Mouse (Mus musculus): ENCODE results near the gene Scn9a. TPM values are rescaled to one million over a fixed set of nuclear protein-coding genes. Genes with fewer than 3 reads are reported as not detected.

Gene Scn9a
- polyA plus RNA-seq, 1 experiment: not detected

DNA sequence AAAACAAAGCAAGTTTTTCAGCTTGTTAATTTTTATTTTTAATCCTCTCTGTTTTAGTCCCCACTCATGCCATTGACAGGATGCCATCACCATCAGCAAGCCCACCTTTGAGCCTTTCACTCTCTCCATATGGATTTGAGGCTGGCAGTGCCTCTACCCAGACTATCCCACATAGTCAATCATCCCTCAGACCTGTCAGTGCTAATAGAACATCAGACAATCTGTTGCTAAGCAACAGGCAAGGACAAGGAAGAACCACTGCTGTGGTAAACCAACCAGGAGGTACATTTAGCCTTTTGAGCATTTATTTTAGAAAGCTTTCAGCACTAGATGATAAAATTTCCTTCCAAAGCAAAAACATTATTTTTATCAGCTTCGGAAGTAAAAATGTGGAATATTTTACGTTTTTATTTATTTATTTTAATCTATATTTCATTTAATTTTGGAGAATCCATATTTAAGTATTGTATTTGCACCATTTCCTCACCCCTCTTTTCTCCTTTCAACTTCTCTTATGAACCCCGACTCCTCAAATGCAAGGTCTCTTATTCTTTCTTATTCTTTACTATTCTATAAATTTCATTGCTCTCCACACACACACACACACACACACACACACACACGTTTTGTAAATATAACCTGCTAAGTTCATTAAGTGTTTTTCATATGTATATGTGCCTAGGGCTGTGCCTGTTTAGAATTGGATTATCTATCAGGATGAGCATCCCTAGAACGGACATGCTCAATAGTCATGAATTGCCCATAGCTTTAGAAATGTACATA, 54.5 kb downstream of the Scn9a start:
- Histone ChIP-seq H3K4me3 (ENCODE audit: insufficient read depth, low read length) (no peak overlapping the region), H3K27ac (ENCODE audit: insufficient read depth, low read depth, low read length) (no peak overlapping the region), H3K4me1 (ENCODE audit: control insufficient read depth, insufficient read depth, low read length) (no peaks in the 10 kb centered on the region)
- TF ChIP-seq CTCF (IDR thresholded peaks at IDR 0.05; ENCODE audit: low read depth, low read length) (no peak), POLR2A (IDR thresholded peaks at IDR 0.05; ENCODE audit: borderline replicate concordance, low read depth, low read length) (no peak)

DNA sequence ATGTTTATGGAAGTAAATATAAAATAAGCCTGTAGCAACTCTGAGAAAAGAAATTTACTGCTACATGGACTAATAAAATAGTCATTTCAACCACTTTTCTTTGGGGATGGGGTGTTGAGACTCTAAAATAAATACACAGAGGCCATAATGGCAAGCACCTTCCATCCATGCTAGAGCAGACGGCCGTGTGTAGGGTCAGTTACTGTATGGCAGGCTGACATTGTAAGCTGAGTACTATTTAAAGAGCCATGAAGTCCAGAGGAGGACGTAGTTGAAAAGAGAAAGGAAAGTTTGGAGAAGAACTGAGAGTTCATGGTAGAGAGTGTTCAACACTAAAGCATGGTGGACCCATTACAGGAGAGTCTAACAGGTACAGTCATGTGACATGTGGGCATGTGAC, 86.5 kb downstream of the Scn9a start:
- TF ChIP-seq POLR2A (IDR thresholded peaks at IDR 0.05; ENCODE audit: borderline replicate concordance, low read depth, low read length): no peak
- no peak for TF ChIP-seq CTCF (IDR thresholded peaks at IDR 0.05; ENCODE audit: low read depth, low read length)
- Histone ChIP-seq H3K4me3 (ENCODE audit: insufficient read depth, low read length) (no peak overlapping the region), H3K4me1 (ENCODE audit: control insufficient read depth, insufficient read depth, low read length) (no peaks in the 10 kb centered on the region), H3K27ac (ENCODE audit: insufficient read depth, low read depth, low read length) (no peak overlapping the region)

DNA sequence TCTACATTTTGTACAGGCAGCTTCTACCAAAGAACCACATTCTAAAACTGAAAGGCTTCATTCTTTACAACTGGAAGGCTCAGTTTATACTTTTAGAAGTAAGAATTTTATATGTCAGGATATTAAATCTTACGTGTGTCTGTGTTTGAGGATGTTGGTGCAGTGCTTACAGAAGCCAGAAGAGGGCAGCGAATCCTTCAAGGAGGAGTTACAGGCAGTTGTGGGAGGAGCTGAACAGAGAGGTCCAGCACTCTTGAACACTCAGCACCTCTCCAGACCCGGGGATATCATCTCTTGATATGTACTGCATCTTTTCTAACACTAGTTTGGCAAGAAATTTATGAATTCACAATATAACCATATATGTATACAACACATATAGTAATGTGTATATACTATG, 114.8 kb downstream of the Scn9a start:
- Histone ChIP-seq H3K4me1 (ENCODE audit: control insufficient read depth, insufficient read depth, low read length) (no peaks in the 10 kb centered on the region), H3K4me3 (ENCODE audit: insufficient read depth, low read length) (no peak overlapping the region)
- TF ChIP-seq CTCF (IDR thresholded peaks at IDR 0.05; ENCODE audit: low read depth, low read length): no peak
- TF ChIP-seq POLR2A (IDR thresholded peaks at IDR 0.05; ENCODE audit: borderline replicate concordance, low read depth, low read length): no peak

DNA sequence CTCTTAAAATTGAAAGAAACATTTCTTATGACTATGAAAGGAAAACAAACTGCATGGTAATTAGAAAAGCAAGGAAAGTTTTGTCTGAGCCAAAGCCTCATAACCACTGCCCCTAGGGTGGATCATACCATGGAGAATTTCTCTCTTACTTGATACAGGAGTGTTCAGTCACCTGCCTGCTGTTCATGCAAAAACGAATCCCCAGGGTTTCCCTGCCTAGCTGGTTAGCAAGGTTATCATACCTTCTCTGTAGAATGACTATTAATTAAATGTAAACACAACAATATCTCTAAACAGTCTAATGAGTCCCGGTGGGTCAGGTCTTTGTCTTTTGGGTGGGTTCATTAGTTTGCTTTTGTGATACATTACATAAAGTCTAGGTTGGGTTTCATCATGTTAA, 123.3 kb downstream of the Scn9a start:
- Histone ChIP-seq H3K4me3 (ENCODE audit: insufficient read depth, low read length) (no peak overlapping the region), H3K27ac (ENCODE audit: insufficient read depth, low read depth, low read length) (no peak overlapping the region), H3K4me1 (ENCODE audit: control insufficient read depth, insufficient read depth, low read length) (peaks cover 2% of the 10 kb centered on the region; the same call in 1 of the 2 replicates)
- TF ChIP-seq POLR2A (IDR thresholded peaks at IDR 0.05; ENCODE audit: borderline replicate concordance, low read depth, low read length): no peak
- no peak for TF ChIP-seq CTCF (IDR thresholded peaks at IDR 0.05; ENCODE audit: low read depth, low read length)

More for the DNA sequence above, 114.8 kb downstream of the Scn9a start:
- H3K27ac ChIP-seq (ENCODE audit: insufficient read depth, low read depth, low read length): no peak overlapping the region

DNA sequence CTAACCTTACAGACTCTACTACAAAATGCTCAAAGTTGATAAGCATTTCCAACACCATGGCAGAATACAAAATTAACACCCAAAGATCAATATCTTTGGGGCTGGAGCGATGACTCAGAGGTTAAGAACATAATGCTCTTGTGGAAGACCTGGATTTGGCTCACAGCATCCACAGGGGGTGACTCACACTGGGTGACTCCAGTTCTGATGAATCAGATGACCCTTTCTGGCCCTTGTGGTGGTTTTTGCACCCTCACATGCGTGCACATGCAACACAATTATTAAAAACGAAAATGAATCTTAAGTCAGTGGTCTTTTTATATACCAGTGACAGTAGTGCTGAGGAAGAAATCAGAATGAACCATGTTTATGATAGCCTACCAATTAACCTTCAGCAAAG, 126.7 kb downstream of the Scn9a start:
- TF ChIP-seq POLR2A (IDR thresholded peaks at IDR 0.05; ENCODE audit: borderline replicate concordance, low read depth, low read length): no peak
- Histone ChIP-seq H3K4me1 (ENCODE audit: control insufficient read depth, insufficient read depth, low read length) (peaks cover 2% of the 10 kb centered on the region; the same call in 1 of the 2 replicates), H3K4me3 (ENCODE audit: insufficient read depth, low read length) (no peak overlapping the region), H3K27ac (ENCODE audit: insufficient read depth, low read depth, low read length) (no peak overlapping the region)

DNA sequence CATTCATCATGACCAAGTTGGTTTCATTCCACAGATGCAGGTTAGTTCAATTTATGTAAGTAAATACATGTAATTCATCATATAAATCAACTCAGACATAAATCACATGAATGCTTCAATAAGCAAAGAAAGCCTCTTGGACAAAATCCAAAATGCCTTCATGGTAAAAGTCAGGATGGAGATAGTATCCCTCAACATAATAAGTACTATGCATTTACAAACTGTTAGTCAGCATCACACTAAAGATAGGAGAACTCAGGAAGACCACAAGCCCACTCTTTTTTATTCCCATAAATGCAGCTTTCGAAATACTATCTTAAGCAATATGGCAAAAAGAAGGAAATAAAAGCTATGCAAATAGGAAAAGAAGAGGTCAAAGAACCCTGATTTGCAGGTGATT, 127.1 kb downstream of the Scn9a start:
- no peak for TF ChIP-seq POLR2A (IDR thresholded peaks at IDR 0.05; ENCODE audit: borderline replicate concordance, low read depth, low read length)
- TF ChIP-seq CTCF (IDR thresholded peaks at IDR 0.05; ENCODE audit: low read depth, low read length): no peak
- H3K4me3 ChIP-seq (ENCODE audit: insufficient read depth, low read length): no peak overlapping the region
- no peak overlapping the region for H3K27ac ChIP-seq (ENCODE audit: insufficient read depth, low read depth, low read length)
- H3K4me1 ChIP-seq (ENCODE audit: control insufficient read depth, insufficient read depth, low read length): peaks cover 2% of the 10 kb centered on the region; the same call in 1 of the 2 replicates

DNA sequence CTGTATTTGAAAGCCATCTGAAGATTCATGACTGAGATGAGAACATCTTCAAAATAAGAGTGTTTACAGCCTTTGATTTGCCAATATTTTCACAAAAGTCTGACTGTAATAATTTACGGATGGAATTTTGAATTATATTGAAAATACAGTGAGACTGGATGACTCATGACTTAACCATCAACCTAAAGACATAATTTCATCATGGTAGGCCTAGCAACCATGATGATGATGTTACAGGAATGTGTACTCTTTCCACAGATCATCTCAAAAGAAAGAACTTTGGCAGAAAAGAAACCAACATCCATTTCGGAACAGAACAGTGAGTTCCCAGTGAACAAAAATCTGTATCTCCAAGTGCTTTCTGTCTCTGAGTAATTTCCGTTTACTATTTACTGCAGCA, 132.6 kb downstream of the Scn9a start:
- Histone ChIP-seq H3K4me1 (ENCODE audit: control insufficient read depth, insufficient read depth, low read length) (no peaks in the 10 kb centered on the region), H3K27ac (ENCODE audit: insufficient read depth, low read depth, low read length) (no peak overlapping the region), H3K4me3 (ENCODE audit: insufficient read depth, low read length) (no peak overlapping the region)
- TF ChIP-seq CTCF (IDR thresholded peaks at IDR 0.05; ENCODE audit: low read depth, low read length) (no peak), POLR2A (IDR thresholded peaks at IDR 0.05; ENCODE audit: borderline replicate concordance, low read depth, low read length) (no peak)

DNA sequence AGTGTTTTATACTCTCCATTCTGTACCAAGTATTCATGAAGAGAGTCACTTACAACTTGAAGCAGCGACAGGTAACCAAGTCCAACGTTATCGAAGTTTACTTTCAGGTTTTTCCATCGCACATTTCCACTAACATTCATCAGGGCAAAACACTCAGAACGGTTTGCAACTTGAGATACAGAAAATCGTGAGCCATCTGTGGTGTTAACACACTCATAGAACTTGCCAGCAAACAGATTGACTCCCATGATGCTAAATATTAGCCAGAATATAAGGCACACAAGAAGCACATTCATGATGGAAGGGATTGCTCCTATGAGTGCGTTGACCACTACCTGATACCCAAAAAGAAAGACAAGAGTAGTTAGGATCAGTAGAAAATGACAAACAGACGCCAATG, 140.2 kb downstream of the Scn9a start:
- Histone ChIP-seq H3K4me1 (ENCODE audit: control insufficient read depth, insufficient read depth, low read length) (no peaks in the 10 kb centered on the region), H3K27ac (ENCODE audit: insufficient read depth, low read depth, low read length) (no peak overlapping the region), H3K4me3 (ENCODE audit: insufficient read depth, low read length) (no peak overlapping the region)
- TF ChIP-seq CTCF (IDR thresholded peaks at IDR 0.05; ENCODE audit: low read depth, low read length): no peak
- TF ChIP-seq POLR2A (IDR thresholded peaks at IDR 0.05; ENCODE audit: borderline replicate concordance, low read depth, low read length): no peak

DNA sequence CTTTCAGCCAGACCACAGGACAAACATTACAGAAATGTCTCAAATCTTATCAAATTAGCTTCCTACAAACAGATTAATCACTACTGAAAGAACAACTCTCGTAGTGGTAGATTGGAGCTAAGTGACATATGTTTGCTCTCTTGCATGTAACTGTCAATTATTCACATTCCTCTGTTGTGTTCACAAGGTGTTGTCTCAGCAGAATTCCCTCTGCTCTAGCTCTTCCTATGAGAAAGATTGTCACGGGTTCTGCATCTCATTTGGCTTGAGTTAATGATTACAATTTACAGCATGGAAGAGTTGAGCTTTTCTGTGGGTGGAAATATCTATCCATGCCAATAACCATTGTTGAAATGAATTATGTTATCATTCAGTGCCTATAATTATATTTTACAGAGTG, 156.4 kb downstream of the Scn9a start:
- TF ChIP-seq POLR2A (IDR thresholded peaks at IDR 0.05; ENCODE audit: borderline replicate concordance, low read depth, low read length) (no peak), CTCF (IDR thresholded peaks at IDR 0.05; ENCODE audit: low read depth, low read length) (no peak)
- Histone ChIP-seq H3K27ac (ENCODE audit: insufficient read depth, low read depth, low read length) (no peak overlapping the region), H3K4me3 (ENCODE audit: insufficient read depth, low read length) (no peak overlapping the region), H3K4me1 (ENCODE audit: control insufficient read depth, insufficient read depth, low read length) (no peaks in the 10 kb centered on the region)

DNA sequence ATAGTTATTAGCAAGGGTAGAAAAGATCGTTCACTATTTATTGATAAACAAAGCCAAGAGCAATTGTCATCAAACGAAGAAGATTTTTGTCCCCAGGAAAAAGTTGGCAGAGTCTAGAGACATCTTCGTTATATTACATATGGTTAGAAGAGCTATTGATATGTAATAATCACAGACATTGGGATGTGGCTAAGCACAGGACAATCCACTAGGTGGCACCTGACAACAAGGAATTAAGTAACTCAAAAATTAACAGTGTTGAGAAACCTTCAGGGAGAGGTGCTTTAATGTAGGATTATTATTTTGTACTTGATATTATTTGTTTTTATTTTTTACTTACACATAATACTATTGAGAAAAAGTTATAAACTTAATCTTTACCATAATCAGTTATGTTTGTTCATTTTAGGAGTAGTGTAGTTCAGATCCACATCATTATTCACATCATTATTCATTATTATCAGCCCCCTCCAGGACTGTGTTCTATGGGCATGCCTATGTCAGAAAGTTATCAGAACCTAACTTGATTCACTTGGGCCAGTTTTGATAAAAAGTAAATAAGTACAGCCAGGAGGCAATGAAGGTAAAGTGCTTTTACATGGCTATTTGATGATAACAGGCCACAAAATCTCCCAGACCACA, 161.5 kb downstream of the Scn9a start:
- TF ChIP-seq CTCF (IDR thresholded peaks at IDR 0.05; ENCODE audit: low read depth, low read length) (no peak), POLR2A (IDR thresholded peaks at IDR 0.05; ENCODE audit: borderline replicate concordance, low read depth, low read length) (no peak)
- no peak overlapping the region for H3K27ac ChIP-seq (ENCODE audit: insufficient read depth, low read depth, low read length)
- no peaks in the 10 kb centered on the region for H3K4me1 ChIP-seq (ENCODE audit: control insufficient read depth, insufficient read depth, low read length)
- H3K4me3 ChIP-seq (ENCODE audit: insufficient read depth, low read length): no peak overlapping the region
